Mouse (Mus musculus) megakaryocyte-erythroid progenitor cell, adult 5 weeks (primary cell): ENCODE measurements around the gene Prim2. TPM values are rescaled to one million over a fixed set of nuclear protein-coding genes. Genes with fewer than 3 reads are reported as not detected.

Experiments used
- polyA plus RNA-seq: library from polyadenylated mRNA; stranded (reverse); fragments of >175 nt; gene quantifications from 2 replicates; pipeline ENCODE4 v1.2.3, GENCODE M21; 2012

Gene Prim2
- 5.3 and 5.6 TPM in 2 replicates for polyA plus RNA-seq

DNA sequence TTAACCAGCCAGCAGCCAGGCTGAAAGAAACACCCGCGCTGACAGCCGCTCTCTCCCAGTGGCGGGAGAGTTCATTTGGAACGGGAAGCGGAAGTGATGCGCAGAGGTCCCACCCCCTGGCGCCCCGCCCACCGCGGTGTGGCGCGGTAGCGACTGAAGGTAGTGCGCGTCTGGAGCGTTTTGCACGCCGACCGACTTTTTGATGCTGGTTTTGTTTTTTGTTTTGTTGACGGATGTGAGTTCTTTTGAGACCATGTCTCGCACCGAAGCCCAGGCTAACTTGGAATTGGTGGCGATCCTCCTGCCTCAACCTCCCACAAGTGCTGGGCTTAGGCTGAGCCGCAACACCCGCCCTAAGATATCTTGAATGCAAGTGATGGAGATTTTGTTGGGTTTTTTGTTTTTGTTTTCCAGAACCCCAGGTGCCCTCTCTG lies at the start of gene Prim2:
TSS of gene Prim2 (minus strand) at position 88 of the 434 bp plus-strand sequence.

Other genes starting within 250 kb of the Prim2 start
- gene Rab23, start 50.1 kb upstream of the Prim2 start, polyA plus RNA-seq, result 2.4 and 2.6 TPM in 2 replicates
- 23.5 and 29.9 TPM in 2 replicates for gene Bag2, start 88.0 kb upstream of the Prim2 start, polyA plus RNA-seq
- 18.6 and 21.5 TPM in 2 replicates for gene Zfp451, start 144.8 kb upstream of the Prim2 start, polyA plus RNA-seq
- not detected in 2 replicates for gene Bend6, start 238.0 kb upstream of the Prim2 start, polyA plus RNA-seq
- 2.4 and 3.8 TPM in 2 replicates for gene Dst, start 238.4 kb upstream of the Prim2 start, polyA plus RNA-seq